Mouse (Mus musculus) heart, postnatal 0 days (tissue): Measurements from ENCODE around the gene Pmf1. TPM values are rescaled to one million over a fixed set of nuclear protein-coding genes. Genes with fewer than 3 reads are reported as not detected.

Source experiments
- ATAC-seq: fragments of 200-750 bp; cut with Nextera tagmentation; 2 replicates; pipeline ENCODE4 v1.8.0; 2017; ENCODE audit warnings: low read depth, moderate number of reproducible peaks, moderate library complexity; ENCODE audit not compliant: insufficient read depth
- DNase-seq: peaks from one replicate; pipeline ENCODE4 v3.0.0-alpha.2; 2016; ENCODE audit warnings: low spot score
- H3K27ac ChIP-seq: fragments of 300-500 bp; sonication (generic); 2 replicates; pipeline ENCODE4 v1.5.1; 2014; ENCODE audit warnings: low read depth, mild to moderate bottlenecking
- H3K27me3 ChIP-seq: fragments of 300-500 bp; sonication (generic); 2 replicates; pipeline ENCODE4 v1.6.1; 2014; ENCODE audit warnings: low read length, mixed read lengths; ENCODE audit not compliant: control insufficient read depth, insufficient read depth
- H3K36me3 ChIP-seq: fragments of 300-500 bp; sonication (generic); replicated peaks from 2 replicates; pipeline ENCODE4 v1.6.1; 2014; ENCODE audit warnings: low read length, mixed read lengths; ENCODE audit not compliant: control insufficient read depth, insufficient read depth
- H3K4me1 ChIP-seq: fragments of 300-500 bp; sonication (generic); 2 replicates; pipeline ENCODE4 v1.6.1; 2014; ENCODE audit warnings: antibody characterized with exemption; ENCODE audit not compliant: control insufficient read depth, insufficient read depth
- H3K4me2 ChIP-seq: fragments of 300-500 bp; sonication (generic); 2 replicates; pipeline ENCODE4 v1.6.1; 2014; ENCODE audit warnings: low read depth, mild to moderate bottlenecking, low read length, moderate library complexity
- H3K4me3 ChIP-seq: fragments of 300-500 bp; sonication (generic); 2 replicates; pipeline ENCODE4 v1.5.1; 2014; ENCODE audit warnings: low read depth, low read length
- H3K9ac ChIP-seq: fragments of 300-500 bp; sonication (generic); replicated peaks from 2 replicates; pipeline ENCODE4 v1.6.1; 2014; ENCODE audit warnings: low read depth, low read length, mixed read lengths
- H3K9me3 ChIP-seq: fragments of 300-500 bp; sonication (generic); replicated peaks from 2 replicates; pipeline ENCODE4 v1.6.1; 2016; ENCODE audit warnings: low read length; ENCODE audit not compliant: control insufficient read depth
- CTCF ChIP-seq: IDR thresholded peaks from 2 replicates; pipeline ENCODE4 v1.5.1; 2016; ENCODE audit warnings: antibody characterized with exemption, control low read depth, low read depth
- EP300 ChIP-seq: IDR thresholded peaks from 2 replicates; pipeline ENCODE4 v1.6.1; 2016; ENCODE audit warnings: antibody characterized with exemption, low read depth
- WGBS: fragments of 180-500 bp; shearing (Covaris S2); extraction: QIAGEN DNeasy Blood & Tissue Kit; methylation state at CpG from one replicate; pipeline ENCODE4 v1.1.7; 2014; 5-methylcytosine and 5-hydroxymethylcytosine counted together
- polyA plus RNA-seq: library from polyadenylated mRNA; unstranded; fragments of >200 nt; fragmentation: Nextera tagmentation; extraction: Ambion mirVana; gene quantifications from 2 replicates; pipeline ENCODE4 v1.2.1, GENCODE M21; 2015
- total RNA-seq: library from RNA; depleted of rRNA; stranded (reverse); fragments of >200 nt; gene quantifications from 2 replicates; pipeline ENCODE4 v1.2.3, GENCODE M21; 2014; ENCODE audit warnings: low replicate concordance

Gene Pmf1
- total and polyA plus RNA-seq, 2 experiments from 2014 or later = 62.9 to 116 TPM

DNA sequence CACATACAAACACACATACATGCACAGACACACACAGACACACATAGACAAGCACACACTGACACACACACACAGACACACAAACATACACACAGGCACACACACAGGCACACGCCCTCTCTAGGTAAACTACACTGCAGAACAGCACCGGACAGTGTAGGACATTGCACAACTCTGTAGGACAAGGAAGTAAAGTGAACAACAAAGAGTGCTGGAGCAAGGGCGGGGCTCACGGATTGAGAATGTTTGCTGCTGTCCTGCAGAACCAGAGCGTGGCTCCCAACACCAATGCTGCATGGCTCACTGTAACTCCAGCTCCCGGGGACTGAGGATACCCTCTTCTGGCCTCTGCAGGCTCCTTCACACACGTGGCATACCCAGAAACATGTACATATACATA is 32.8 kb upstream of the Pmf1 start:
- TF ChIP-seq EP300 = no peak
- TF ChIP-seq CTCF = no peak
- ATAC-seq = no peak
- H3K36me3 ChIP-seq = no peaks in the 10 kb centered on the region
- no peak overlapping the region for H3K9ac ChIP-seq
- no peak overlapping the region for H3K4me3 ChIP-seq
- no peak for DNase-seq
- H3K27me3 ChIP-seq = no peaks in the 10 kb centered on the region
- no peak overlapping the region for H3K4me2 ChIP-seq
- no peak overlapping the region for H3K27ac ChIP-seq
- WGBS = 53% methylated on average over 7 of the region's 7 CpGs
- H3K4me1 ChIP-seq = peaks cover 10% of the 10 kb centered on the region
- H3K9me3 ChIP-seq = no peaks in the 10 kb centered on the region

DNA sequence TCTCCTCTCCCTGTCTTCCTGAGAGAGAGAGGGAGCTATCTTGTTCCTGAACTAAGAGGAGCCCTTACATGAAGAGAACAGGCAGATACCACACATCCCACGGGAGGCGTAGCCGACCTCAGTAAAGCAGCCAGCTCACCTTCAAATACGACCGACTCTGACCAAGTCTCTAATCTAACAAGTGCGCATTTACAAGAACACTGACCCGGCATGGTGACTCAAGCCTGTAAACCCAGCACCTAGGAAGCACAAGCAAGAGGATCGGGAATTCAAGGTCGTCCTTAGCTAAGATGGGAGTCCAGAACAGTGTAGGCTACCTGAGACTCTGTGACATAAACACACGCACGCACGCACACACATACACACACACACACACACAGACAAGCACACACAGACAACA is 32.4 kb upstream of the Pmf1 start:
- ATAC-seq = no peak
- H3K27me3 ChIP-seq = no peaks in the 10 kb centered on the region
- H3K4me2 ChIP-seq = no peak overlapping the region
- no peaks in the 10 kb centered on the region for H3K9me3 ChIP-seq
- no peak overlapping the region for H3K4me3 ChIP-seq
- H3K27ac ChIP-seq = no peak overlapping the region
- peaks cover 10% of the 10 kb centered on the region for H3K4me1 ChIP-seq
- no peak overlapping the region for H3K9ac ChIP-seq
- 65% methylated on average over 12 of the region's 12 CpGs for WGBS
- H3K36me3 ChIP-seq = no peaks in the 10 kb centered on the region
- DNase-seq = no peak
- no peak for TF ChIP-seq EP300
- TF ChIP-seq CTCF = no peak

GRCm38 (mm10) chr3:88440500-88441381 is 30.6 kb upstream of the Pmf1 start:
- Histone ChIP-seq H3K27ac (no peak overlapping the region), H3K4me3 (peak overlapping the region; percentile 21; the same call in 1 of the 2 replicates), H3K36me3 (no peaks in the 10 kb centered on the region), H3K27me3 (no peaks in the 10 kb centered on the region), H3K9ac (no peak overlapping the region), H3K4me2 (peak overlapping the region; percentile 38), H3K9me3 (no peaks in the 10 kb centered on the region), H3K4me1 (peaks cover 4% of the 10 kb centered on the region)
- DNase-seq (peak; percentile 39), ATAC-seq (no peak)
- peak; percentile 60 for TF ChIP-seq CTCF
- TF ChIP-seq EP300 = no peak
- WGBS = 16% methylated on average over 27 of the region's 27 CpGs

DNA sequence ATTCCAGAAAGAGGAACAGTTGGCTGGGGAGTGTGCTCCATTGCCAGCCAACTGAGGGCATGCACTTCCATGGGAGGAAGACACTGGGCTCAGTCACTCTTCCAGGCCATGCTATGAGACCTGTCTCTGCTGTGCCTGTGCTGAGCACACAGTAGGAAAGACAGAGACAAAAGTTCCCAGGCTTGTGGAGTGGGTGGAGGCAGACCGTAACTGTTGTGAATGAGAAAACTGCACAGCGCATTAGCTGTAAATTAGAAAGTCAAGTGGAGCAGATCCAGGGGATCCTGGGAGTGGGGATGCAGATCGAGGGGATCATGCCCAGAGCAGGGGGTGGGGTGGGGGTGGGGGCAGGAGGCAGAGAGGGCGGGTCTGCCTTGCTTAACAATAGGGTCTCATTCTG is 29.5 kb upstream of the Pmf1 start:
- TF ChIP-seq CTCF (no peak), EP300 (no peak)
- H3K36me3 ChIP-seq = no peaks in the 10 kb centered on the region
- H3K9ac ChIP-seq = no peak overlapping the region
- no peaks in the 10 kb centered on the region for H3K27me3 ChIP-seq
- 74% methylated on average over 4 of the region's 4 CpGs for WGBS
- H3K27ac ChIP-seq = no peak overlapping the region
- no peak overlapping the region for H3K4me2 ChIP-seq
- no peaks in the 10 kb centered on the region for H3K9me3 ChIP-seq
- ATAC-seq (no peak), DNase-seq (no peak)
- peaks cover 4% of the 10 kb centered on the region for H3K4me1 ChIP-seq
- no peak overlapping the region for H3K4me3 ChIP-seq

GRCm38 (mm10) chr3:88437454-88437853 is 27.3 kb upstream of the Pmf1 start:
- Histone ChIP-seq H3K9me3 (no peaks in the 10 kb centered on the region), H3K36me3 (no peaks in the 10 kb centered on the region), H3K27me3 (no peaks in the 10 kb centered on the region), H3K4me1 (peaks cover 4% of the 10 kb centered on the region), H3K27ac (no peak overlapping the region), H3K9ac (no peak overlapping the region), H3K4me2 (peak overlapping the region; percentile 60), H3K4me3 (peak overlapping the region; percentile 32; the same call in 1 of the 2 replicates)
- WGBS = 53% methylated on average over 10 of the region's 10 CpGs
- DNase-seq (no peak), ATAC-seq (no peak)
- TF ChIP-seq EP300 (no peak), CTCF (no peak)
